ENCODE assay signal across 11 mouse cellular contexts in the genomic region with DNA sequence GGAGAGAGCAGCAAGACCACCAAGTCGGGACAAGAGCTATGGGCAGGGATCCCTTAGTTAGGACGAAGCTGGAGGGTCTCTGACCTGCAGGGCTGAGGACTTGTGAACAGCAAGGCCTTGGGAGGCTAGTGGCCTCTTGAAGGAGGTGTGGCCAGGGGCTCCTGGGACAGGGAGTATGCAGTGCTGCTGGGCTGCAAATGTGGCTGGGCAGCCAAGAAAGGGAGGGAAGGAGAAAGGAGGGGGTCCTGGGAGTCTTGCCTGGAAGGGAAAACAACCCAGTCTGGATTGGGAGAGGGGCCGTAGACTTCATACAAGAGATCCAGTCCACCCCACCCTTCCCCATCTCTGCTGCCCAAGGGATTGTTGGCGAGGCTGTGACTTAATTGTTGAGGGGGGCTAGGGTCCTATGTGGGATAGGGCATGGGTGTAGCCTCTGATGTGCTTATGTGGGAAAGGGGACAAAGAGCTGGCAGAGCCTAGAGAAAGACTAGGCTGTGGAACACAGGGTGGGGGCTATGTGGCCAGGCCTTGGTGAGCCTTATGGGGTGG. TPM values are rescaled to one million over a fixed set of nuclear protein-coding genes. Genes with fewer than 3 reads are reported as not detected.
DNase-seq lines count a peak whose midpoint lies in the region; ATAC-seq and TF ChIP-seq lines count a peak whose summit lies in the region.
"Had no signal": no experiment of that assay in that cellular context is flagged by ENCODE, and none has a peak within 500 bp of the region (broad histone marks: within the 10 kb centered on the region; RNA-seq: fewer than 3 reads in every experiment).

No protein-coding gene starts in this region.

- DNase-seq in kidney, postnatal 0 days (ENCODE audit: low spot score): no peak
- no peak for DNase-seq in kidney, adult 18-20 months
- DNase-seq in heart, postnatal 0 days (ENCODE audit: low spot score): no peak
- DNase-seq in thymus, postnatal 14 days: no peak
- DNase-seq in lung, postnatal 36 days: no peak
- DNase-seq in kidney, postnatal 25 days: no peak
- DNase-seq: kidney, postnatal 4 days; thymus, postnatal 4 days had no signal

- H3K4me2 ChIP-seq in kidney, postnatal 0 days (ENCODE audit: low read length): no peak overlapping the region
- no peak overlapping the region for H3K4me2 ChIP-seq in heart, postnatal 0 days (ENCODE audit: low read depth, low read length)
- peak overlapping the region; percentile 79; the same call in 1 of the 2 replicates for H3K4me2 ChIP-seq in limb, embryonic 13.5 days (replicated peaks)
- no peak overlapping the region for H3K4me2 ChIP-seq in neural tube, embryonic 15.5 days

- TF ChIP-seq EP300 in heart, postnatal 0 days (IDR thresholded peaks at IDR 0.05; ENCODE audit: low read depth): no peak

- H3K27ac ChIP-seq in kidney, postnatal 0 days: peak overlapping the region; percentile 96; the same call in 1 of the 2 replicates
- H3K27ac ChIP-seq in heart, postnatal 0 days (ENCODE audit: low read depth): peak overlapping the region; percentile 95
- H3K27ac ChIP-seq in limb, embryonic 13.5 days: peak overlapping the region; percentile 96
- H3K27ac ChIP-seq in neural tube, embryonic 15.5 days (replicated peaks): 0 out of 2 replicates have a peak overlapping the region, but pooled peaks have one; percentile 6

- H3K4me3 ChIP-seq in kidney, postnatal 0 days (replicated peaks; ENCODE audit: low read depth, low read length): no peak overlapping the region
- no peak overlapping the region for H3K4me3 ChIP-seq in heart, postnatal 0 days (ENCODE audit: low read depth, low read length)
- no peak overlapping the region for H3K4me3 ChIP-seq in limb, embryonic 13.5 days
- H3K4me3 ChIP-seq in neural tube, embryonic 15.5 days (replicated peaks): no peak overlapping the region

- H3K9me3 ChIP-seq in kidney, postnatal 0 days (replicated peaks; ENCODE audit: low read length): no peaks in the 10 kb centered on the region
- H3K9me3 ChIP-seq in heart, postnatal 0 days (replicated peaks; ENCODE audit: control insufficient read depth, low read length): no peaks in the 10 kb centered on the region
- H3K9me3 ChIP-seq in limb, embryonic 13.5 days: no peaks in the 10 kb centered on the region
- no peaks in the 10 kb centered on the region for H3K9me3 ChIP-seq in neural tube, embryonic 15.5 days (replicated peaks)

- no peak for ATAC-seq in kidney, postnatal 0 days (replicated peaks; ENCODE audit: low FRiP score, low read depth)
- ATAC-seq in heart, postnatal 0 days (ENCODE audit: insufficient read depth, low read depth): no peak
- no peak for ATAC-seq in limb, embryonic 13.5 days (ENCODE audit: low FRiP score, low read depth)
- ATAC-seq in neural tube, embryonic 15.5 days (ENCODE audit: low FRiP score): no peak; the same call in 1 of the 2 replicates

- no peaks in the 10 kb centered on the region for H3K27me3 ChIP-seq in kidney, postnatal 0 days (ENCODE audit: insufficient read depth, low read length)
- H3K27me3 ChIP-seq in heart, postnatal 0 days (ENCODE audit: control insufficient read depth, insufficient read depth, low read length): no peaks in the 10 kb centered on the region
- H3K27me3 ChIP-seq in limb, embryonic 13.5 days: no peaks in the 10 kb centered on the region
- no peaks in the 10 kb centered on the region for H3K27me3 ChIP-seq in neural tube, embryonic 15.5 days (replicated peaks)

- no peak for TF ChIP-seq CTCF in kidney, postnatal 0 days (IDR thresholded peaks at IDR 0.05; ENCODE audit: low read depth)
- no peak for TF ChIP-seq CTCF in heart, postnatal 0 days (IDR thresholded peaks at IDR 0.05; ENCODE audit: low read depth)

- H3K9ac ChIP-seq in kidney, postnatal 0 days (ENCODE audit: low read depth, low read length): no peak overlapping the region
- peak overlapping the region; percentile 67; the same call in 1 of the 2 replicates for H3K9ac ChIP-seq in heart, postnatal 0 days (replicated peaks; ENCODE audit: low read depth, low read length)
- peak overlapping the region; percentile 83; the same call in 1 of the 2 replicates for H3K9ac ChIP-seq in limb, embryonic 13.5 days
- no peak overlapping the region for H3K9ac ChIP-seq in neural tube, embryonic 15.5 days (replicated peaks)

- H3K4me1 ChIP-seq in kidney, postnatal 0 days (replicated peaks; ENCODE audit: insufficient read depth, low read length): peaks cover 18% of the 10 kb centered on the region; the same call in 1 of the 2 replicates
- H3K4me1 ChIP-seq in heart, postnatal 0 days (ENCODE audit: control insufficient read depth, insufficient read depth): peaks cover 11% of the 10 kb centered on the region
- peaks cover 78% of the 10 kb centered on the region for H3K4me1 ChIP-seq in limb, embryonic 13.5 days
- peaks cover 31% of the 10 kb centered on the region for H3K4me1 ChIP-seq in neural tube, embryonic 15.5 days

- peaks cover 5% of the 10 kb centered on the region; the same call in 1 of the 2 replicates for H3K36me3 ChIP-seq in kidney, postnatal 0 days (ENCODE audit: insufficient read depth, low read length)
- peaks cover 6% of the 10 kb centered on the region; the same call in 1 of the 2 replicates for H3K36me3 ChIP-seq in heart, postnatal 0 days (replicated peaks; ENCODE audit: control insufficient read depth, insufficient read depth, low read length)
- no peaks in the 10 kb centered on the region for H3K36me3 ChIP-seq in limb, embryonic 13.5 days
- H3K36me3 ChIP-seq in neural tube, embryonic 15.5 days: peaks cover 5% of the 10 kb centered on the region; the same call in 1 of the 2 replicates

- 67% methylated on average over 4 of the region's 4 CpGs for WGBS in kidney, postnatal 0 days
- 75% methylated on average over 4 of the region's 4 CpGs for WGBS in heart, postnatal 0 days
- 68% methylated on average over 4 of the region's 4 CpGs for WGBS in limb, embryonic 13.5 days
- 79% methylated on average over 4 of the region's 4 CpGs for WGBS in neural tube, embryonic 15.5 days

RNA-seq across cellular contexts. Expression of a gene that starts 0.4 kb away (rescaled TPM):
- 21.3 and 22.6 TPM in 2 replicates for polyA plus RNA-seq in kidney, postnatal 0 days (2015; fragmentation: Nextera tagmentation; extraction: Ambion mirVana)
- 87.2 and 90.9 TPM in 2 replicates for total RNA-seq in heart, postnatal 0 days (2014; rRNA removed; ENCODE audit: low replicate concordance)
- polyA plus RNA-seq in heart, postnatal 0 days (2015; fragmentation: Nextera tagmentation; extraction: Ambion mirVana): 14.9 TPM in 2 replicates
- polyA plus RNA-seq in limb, embryonic 13.5 days (2015; fragmentation: Nextera tagmentation; extraction: Ambion mirVana): 27.3 and 35.1 TPM in 2 replicates
- 21.0 and 27.9 TPM in 2 replicates for polyA plus RNA-seq in neural tube, embryonic 15.5 days (2015; fragmentation: Nextera tagmentation; extraction: Ambion mirVana)

RNA-seq across cellular contexts. Expression of a gene that starts 33.4 kb away (rescaled TPM):
- polyA plus RNA-seq in kidney, postnatal 0 days (2015; fragmentation: Nextera tagmentation; extraction: Ambion mirVana): 3.4 TPM in 2 replicates
- total RNA-seq in heart, postnatal 0 days (2014; rRNA removed; ENCODE audit: low replicate concordance): 0.73 and 11.0 TPM in 2 replicates
- polyA plus RNA-seq in heart, postnatal 0 days (2015; fragmentation: Nextera tagmentation; extraction: Ambion mirVana): 2.5 and 3.2 TPM in 2 replicates
- 60.9 and 62.3 TPM in 2 replicates for polyA plus RNA-seq in limb, embryonic 13.5 days (2015; fragmentation: Nextera tagmentation; extraction: Ambion mirVana)
- 14.9 and 26.9 TPM in 2 replicates for polyA plus RNA-seq in neural tube, embryonic 15.5 days (2015; fragmentation: Nextera tagmentation; extraction: Ambion mirVana)
- total RNA-seq: common myeloid progenitor, adult 5-6 weeks had no signal

Comparison
In these comparisons a context has a peak if more than half of its experiments do, and no peak if none do; other contexts are left out.
1. H3K27ac ChIP-seq: peak in every context shown above with its lines; median percentile 96 in kidney, postnatal 0 days; 96 in limb, embryonic 13.5 days; 95 in heart, postnatal 0 days; 6 in neural tube, embryonic 15.5 days.
2. H3K9ac ChIP-seq: peak in heart, postnatal 0 days (single experiment) and limb, embryonic 13.5 days (single experiment); none in kidney, postnatal 0 days (single experiment) and neural tube, embryonic 15.5 days (single experiment).